Mouse (Mus musculus) hematopoietic stem cell, adult 5-6 weeks (primary cell): ENCODE data around the gene Spag6. TPM values are rescaled to one million over a fixed set of nuclear protein-coding genes. Genes with fewer than 3 reads are reported as not detected.

ENCODE experiments used
- ATAC-seq, 2 experiments: fragments of 125-278 bp in 1 of 2; replicated peaks in 1 of 2; 2 replicates each; pipeline ENCODE4 v1.8.0; 2016 to 2017; ENCODE audit warnings: inconsistent platforms in 2 of 2, mild to moderate bottlenecking in 2 of 2, moderate number of reproducible peaks in 2 of 2, low read depth in 1 of 2, moderate TSS enrichment in 1 of 2; ENCODE audit not compliant: low FRiP score in 2 of 2, poor library complexity in 2 of 2, severe bottlenecking in 2 of 2, insufficient read depth in 1 of 2, low TSS enrichment in 1 of 2
- total RNA-seq: library from RNA; stranded (forward); fragments of 172-1452, 232-1000 nt; gene quantifications from 2 replicates; pipeline ENCODE4 v1.2.3, GENCODE M21; 2017

Spag6 gene
- total RNA-seq, 1 experiment from 2014 or later: not detected

DNA sequence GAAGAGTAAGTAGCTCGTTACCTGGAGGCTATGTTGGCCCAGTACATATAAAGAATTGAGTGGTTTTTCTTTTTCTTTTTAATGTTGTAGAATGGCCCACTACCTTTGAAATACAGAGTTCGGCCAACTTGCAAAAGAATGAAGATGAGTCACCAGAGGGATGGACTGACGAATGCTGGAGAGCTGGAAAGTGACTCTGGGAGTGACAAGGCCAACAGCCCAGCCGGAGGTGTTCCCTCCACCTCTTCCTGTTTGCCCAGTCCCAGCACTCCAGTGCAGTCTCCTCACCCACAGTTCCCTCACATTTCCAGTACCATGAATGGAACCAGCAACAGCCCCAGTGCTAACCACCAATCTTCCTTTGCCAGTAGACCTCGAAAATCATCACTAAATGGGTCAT is 9.8 kb upstream of the Spag6 start:
- no peak for ATAC-seq

- no peak for ATAC-seq
These were observed 7.4 kb upstream of the Spag6 start for GRCm38 (mm10) chr2:18686386-18686785.

DNA sequence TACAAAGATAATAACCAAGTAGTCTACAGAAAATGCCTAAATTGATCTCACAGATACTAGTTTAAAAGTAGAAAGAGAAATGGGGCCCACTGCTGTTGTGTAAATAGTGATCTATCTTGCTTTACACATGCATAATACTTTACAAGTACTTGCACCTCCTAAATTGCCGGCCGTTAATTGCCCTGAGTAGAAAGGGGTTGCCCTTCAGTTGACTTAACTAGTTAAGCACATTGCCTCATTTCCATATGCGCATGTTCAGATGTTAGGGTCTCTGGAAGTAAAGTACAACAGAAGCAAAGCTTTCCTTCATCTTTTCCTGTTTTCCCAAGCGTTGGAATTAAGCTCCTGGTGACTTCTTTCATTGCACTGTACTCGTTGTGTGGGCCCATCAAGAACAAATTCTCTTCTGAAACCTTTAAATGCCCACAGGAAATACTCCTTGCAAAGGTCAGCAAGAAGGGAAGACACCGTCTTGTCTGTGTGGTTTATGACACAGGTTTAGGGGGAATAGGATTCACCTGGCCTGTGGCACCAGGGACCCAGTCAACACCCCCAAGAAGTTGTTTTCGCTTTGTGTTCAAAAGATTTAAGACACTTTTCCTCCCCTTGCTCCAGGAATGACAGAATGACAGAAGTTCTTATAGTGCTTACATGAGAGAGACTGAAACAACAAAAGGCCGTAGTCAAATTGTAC is 6.9 kb upstream of the Spag6 start:
- ATAC-seq: no peak

DNA sequence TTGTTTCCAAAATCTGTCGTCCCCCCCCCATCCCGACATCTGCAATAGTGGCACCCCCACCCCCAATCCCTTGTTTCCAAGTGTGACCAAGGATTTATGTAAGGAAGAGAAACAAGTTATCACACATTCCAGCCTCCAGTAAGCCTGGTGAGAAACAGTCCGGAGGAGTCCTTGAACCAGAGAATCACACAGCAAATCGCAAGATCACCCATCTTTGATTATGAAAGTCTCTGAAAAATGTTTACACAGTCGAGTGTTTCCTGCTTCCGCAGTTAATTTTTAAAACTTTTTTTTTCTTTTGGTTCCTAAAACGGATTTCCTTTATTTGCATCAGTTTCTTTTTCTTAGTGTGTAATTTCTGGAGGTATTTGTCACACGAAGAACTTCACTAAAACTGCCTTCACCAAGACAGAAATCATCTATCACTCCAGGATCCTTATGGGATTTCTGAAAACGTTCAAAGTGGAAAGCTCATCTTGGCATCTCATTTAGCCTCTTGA is 6.1 kb upstream of the Spag6 start:
- no peak for ATAC-seq

- ATAC-seq: no peak
These were observed 5.5 kb upstream of the Spag6 start for GRCm38 (mm10) chr2:18688286-18688685.

DNA sequence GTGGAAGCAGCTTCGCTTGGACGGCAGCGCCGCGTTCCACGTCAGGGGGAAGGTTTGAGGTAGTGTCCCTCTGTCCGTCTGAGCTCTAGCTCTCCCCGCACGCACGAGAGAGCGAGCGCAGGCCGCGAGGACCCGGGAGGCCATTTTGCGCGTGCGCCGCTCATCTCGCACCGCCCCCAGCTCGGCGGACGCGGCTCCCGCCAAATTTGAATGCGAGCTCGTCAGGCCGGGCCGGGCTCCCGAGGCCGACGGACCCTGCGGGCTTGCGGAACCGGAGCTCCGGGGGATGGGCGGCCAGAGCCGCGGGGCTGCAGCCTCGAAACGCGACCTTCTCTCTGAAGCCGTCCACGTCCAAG is 5.1 kb upstream of the Spag6 start:
- peak in 1 of 2 experiments; percentile 46; a peak in 1 of 4 replicates for ATAC-seq

DNA sequence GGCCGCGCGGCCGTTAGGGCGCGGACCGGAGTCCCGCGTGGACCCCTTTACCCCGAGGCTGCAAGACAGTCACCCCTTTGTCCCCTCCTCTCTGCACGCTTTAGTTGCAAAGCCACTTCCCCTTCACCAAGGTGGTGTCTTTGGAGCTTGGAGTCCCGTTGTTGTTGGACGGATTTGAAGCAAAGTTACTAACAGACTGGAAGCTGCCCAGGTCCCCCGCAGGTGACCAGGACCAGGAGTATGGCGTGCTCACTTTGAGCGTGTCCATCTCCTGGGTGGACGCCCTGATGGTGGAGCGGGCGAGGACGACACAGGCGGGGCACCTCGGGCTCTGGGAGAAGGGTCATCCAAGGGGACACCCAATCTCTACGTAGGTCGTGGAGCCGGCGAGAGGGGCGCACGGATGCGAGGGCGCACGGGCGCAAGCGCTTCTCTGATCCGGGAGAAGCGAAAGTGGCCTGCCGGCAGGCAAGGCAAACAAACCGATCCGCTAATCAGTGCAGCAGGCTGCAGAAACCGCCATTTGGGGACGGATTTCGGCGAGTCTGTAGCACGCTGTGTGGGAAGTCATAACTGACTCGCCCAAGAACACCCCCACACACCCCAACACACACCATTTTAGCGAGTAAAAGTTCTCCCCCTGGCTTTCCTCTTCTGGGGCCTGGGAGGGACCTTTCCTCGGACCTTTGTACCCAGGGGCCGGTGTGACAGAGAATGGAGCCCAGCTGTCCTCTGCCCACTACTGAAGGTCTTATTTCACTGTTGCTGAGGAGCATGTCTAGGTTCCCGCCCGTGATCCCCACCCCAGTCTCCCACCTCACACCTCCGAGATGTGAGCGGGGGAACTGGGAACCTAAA is 4.5 kb upstream of the Spag6 start:
- ATAC-seq: peak; percentile 29 to 37; a peak in 1 of 4 replicates

GRCm38 (mm10) chr2:18690055-18690691 is 3.7 kb upstream of the Spag6 start:
- ATAC-seq: 0 out of 4 replicates have a peak, but pooled peaks of 1 of the 2 experiments have one; percentile 19

DNA sequence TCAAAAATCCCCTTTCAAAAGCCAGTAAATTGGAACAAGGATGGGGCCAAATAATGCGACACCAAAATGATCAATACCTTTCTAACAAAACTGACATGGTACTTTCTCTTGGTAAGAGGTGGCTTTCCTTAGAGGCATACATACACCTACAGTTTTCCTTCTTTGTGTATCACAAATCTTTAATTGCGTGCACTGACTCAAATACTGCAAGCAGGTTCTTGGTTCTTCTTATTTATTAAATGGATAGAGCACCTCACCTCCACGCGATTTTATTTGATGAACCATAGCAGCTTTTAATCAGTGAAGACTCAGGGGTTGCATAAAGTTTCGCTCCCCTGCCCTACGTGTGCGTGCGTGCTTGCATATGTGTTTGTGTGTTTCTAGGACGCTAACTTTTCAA is 3.1 kb upstream of the Spag6 start:
- ATAC-seq: no peak

GRCm38 (mm10) chr2:18692031-18692430 is 1.8 kb upstream of the Spag6 start:
- no peak for ATAC-seq

DNA sequence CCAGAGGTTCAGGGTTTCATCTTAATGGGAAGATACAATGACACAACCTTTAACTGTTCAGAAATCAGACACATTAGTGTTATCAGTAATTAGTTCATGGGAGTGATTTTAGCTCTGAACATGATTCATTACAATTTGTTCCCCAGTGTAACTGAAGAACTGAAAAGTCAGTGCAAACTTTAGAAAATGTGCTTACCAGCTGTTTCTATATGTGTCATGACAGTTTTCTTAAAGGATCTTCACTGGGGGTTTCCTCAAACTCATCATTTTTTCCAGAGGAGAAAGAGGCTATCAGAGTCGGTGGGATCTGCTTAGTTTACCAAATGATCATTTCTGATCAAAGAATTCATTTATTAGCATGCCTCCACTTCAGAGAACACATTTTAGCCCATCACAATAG is 1.3 kb upstream of the Spag6 start:
- no peak for ATAC-seq

DNA sequence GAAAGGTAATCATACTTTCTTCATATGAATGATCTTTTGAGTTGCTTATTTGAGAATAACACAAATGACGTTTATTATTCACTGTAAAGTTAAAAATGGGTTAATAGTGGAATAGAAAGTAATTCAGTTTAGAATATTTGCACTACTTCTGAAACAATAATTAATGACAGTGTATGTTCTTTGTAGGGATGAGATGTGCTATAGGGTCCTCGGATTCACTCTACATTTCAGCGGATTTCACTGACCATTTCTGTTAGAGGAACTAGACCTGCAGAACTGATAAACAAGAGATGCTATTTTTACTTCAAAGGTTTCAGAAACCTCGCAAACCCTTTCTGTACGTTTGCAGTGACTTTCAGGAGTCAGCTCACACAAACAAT is 351 bp upstream of the Spag6 start:
- ATAC-seq: no peak

GRCm38 (mm10) chr2:18694611-18694950 is 749 bp downstream of the Spag6 start:
- ATAC-seq: no peak

DNA sequence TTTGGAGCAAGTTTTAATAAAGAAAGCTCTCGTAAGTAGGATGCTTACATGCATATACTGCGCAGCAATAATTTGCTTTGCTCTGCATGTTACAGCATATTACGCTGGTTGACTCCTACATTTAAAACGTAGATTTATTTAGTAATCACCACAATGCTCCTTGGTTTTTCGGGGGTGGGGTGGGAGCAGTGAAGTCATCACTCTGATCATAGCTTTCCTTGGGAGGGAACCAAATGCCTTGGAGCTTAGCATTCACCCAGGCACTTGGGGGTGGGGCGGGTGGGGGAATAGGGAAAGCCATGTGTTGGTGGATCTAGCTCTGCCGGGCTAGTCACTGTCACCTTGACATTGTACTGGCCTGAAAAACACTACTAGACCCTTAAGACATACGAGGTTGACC is 1.3 kb downstream of the Spag6 start:
- ATAC-seq: no peak

GRCm38 (mm10) chr2:18695629-18696150 is 1.9 kb downstream of the Spag6 start:
- no peak for ATAC-seq

DNA sequence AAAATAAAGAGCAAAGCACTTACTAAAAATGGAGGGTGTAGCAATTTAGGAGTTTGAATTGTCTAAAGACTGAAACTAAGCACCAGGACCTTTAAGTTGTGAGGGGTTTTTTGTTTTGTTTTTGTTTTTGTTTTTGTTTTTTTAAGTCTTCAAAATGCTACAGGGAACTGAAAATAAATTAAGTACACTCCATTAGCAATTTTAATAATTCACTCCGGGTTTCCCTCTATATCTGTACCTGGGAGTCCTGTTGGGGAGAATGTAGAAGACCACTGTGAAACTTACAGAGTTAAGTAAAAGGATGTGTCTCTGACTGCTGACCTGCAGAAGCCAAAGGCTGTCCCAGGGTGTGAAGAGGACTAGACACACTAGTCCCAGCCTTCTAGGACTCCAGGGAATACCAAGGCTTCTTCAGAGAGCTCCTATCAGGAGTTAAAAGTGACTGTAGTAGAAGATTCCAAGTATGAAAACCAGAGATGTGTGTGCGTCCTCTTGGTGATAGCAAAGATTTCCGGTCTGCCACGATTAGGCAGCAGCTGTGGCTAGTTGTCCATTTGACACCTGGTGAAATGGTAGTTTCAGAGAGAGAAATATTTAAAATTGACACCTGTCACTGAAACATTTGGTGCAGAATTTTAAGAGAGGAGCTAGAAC is 3.9 kb downstream of the Spag6 start:
- no peak for ATAC-seq

- ATAC-seq: peak; percentile 25 to 43
These were observed 5.0 kb downstream of the Spag6 start for GRCm38 (mm10) chr2:18698663-18699385.
